Mouse (Mus musculus): ENCODE measurements around the gene Ctla2a.
A peak's percentile ranks its signal among the peaks of the same experiment; 100 is the strongest.
"Not testable (repeated sequence)": the region's sequence is repeated elsewhere in the genome, so short reads cannot be mapped to it uniquely, and the experiment has no call there.

Gene Ctla2a

GRCm38 (mm10) chr13:60936500-60936901 is at the start of gene Ctla2a, which contains the start of gene Gm49391:
TSS of gene Ctla2a (minus strand) at chr13:60936625.
TSS of gene Gm49391 (minus strand) at chr13:60936571.
- DNase-seq (ENCODE audit: low spot score in 2 of 2) = peak; percentile 5 to 15

GRCm38 (mm10) chr13:60972319-60972718 is 35.9 kb upstream of the Ctla2a start:
- DNase-seq (ENCODE audit: low spot score in 2 of 2) = not testable (repeated sequence)

GRCm38 (mm10) chr13:60963985-60964384 is 27.6 kb upstream of the Ctla2a start:
- not testable (repeated sequence) for DNase-seq (ENCODE audit: low spot score in 2 of 2)

- no peak for DNase-seq (ENCODE audit: low spot score in 2 of 2)
Measured at GRCm38 (mm10) chr13:60961706-60962105, 25.3 kb upstream of the Ctla2a start.

GRCm38 (mm10) chr13:60941884-60942283 is 5.5 kb upstream of the Ctla2a start, which contains the start of gene Tpbpa:
TSS of gene Tpbpa (minus strand) at chr13:60941984.
- not testable (repeated sequence) for DNase-seq (ENCODE audit: low spot score in 2 of 2)

GRCm38 (mm10) chr13:60935490-60935889 is 935 bp downstream of the Ctla2a start, which contains the start of gene Gm49393:
TSS of gene Gm49393 (minus strand) at chr13:60935590.
- not testable (repeated sequence) for DNase-seq (ENCODE audit: low spot score in 2 of 2)

GRCm38 (mm10) chr13:60904780-60905179 is 31.6 kb downstream of the Ctla2a start, which contains the start of gene Tpbpb:
TSS of gene Tpbpb (minus strand) at chr13:60904880.
- not testable (repeated sequence) for DNase-seq (ENCODE audit: low spot score in 2 of 2)

- DNase-seq (ENCODE audit: low spot score in 2 of 2) = peak; percentile 14 to 34
Measured at GRCm38 (mm10) chr13:60897328-60897727, 39.1 kb downstream of the Ctla2a start, which contains the start of gene Ctla2b. TSS of gene Ctla2b (minus strand) at chr13:60897447.

- DNase-seq (ENCODE audit: low spot score in 2 of 2) = not testable (repeated sequence)
Measured at GRCm38 (mm10) chr13:60896794-60897193, 39.6 kb downstream of the Ctla2a start, which contains the start of gene Gm49392. TSS of gene Gm49392 (minus strand) at chr13:60896894.

GRCm38 (mm10) chr13:60895406-60896160 is 40.8 kb downstream of the Ctla2a start:
- DNase-seq (ENCODE audit: low spot score in 2 of 2) = no peak

- no peak for DNase-seq (ENCODE audit: low spot score in 2 of 2)
Measured at GRCm38 (mm10) chr13:60892301-60892700, 44.1 kb downstream of the Ctla2a start.

Data from spleen, postnatal 36 days (tissue).